Mouse (Mus musculus): Measurements from ENCODE around the gene Parp12. TPM values are rescaled to one million over a fixed set of nuclear protein-coding genes. Genes with fewer than 3 reads are reported as not detected.

Parp12 gene
- polyA plus RNA-seq, 1 experiment from 2014 or later: 1.6 TPM

DNA sequence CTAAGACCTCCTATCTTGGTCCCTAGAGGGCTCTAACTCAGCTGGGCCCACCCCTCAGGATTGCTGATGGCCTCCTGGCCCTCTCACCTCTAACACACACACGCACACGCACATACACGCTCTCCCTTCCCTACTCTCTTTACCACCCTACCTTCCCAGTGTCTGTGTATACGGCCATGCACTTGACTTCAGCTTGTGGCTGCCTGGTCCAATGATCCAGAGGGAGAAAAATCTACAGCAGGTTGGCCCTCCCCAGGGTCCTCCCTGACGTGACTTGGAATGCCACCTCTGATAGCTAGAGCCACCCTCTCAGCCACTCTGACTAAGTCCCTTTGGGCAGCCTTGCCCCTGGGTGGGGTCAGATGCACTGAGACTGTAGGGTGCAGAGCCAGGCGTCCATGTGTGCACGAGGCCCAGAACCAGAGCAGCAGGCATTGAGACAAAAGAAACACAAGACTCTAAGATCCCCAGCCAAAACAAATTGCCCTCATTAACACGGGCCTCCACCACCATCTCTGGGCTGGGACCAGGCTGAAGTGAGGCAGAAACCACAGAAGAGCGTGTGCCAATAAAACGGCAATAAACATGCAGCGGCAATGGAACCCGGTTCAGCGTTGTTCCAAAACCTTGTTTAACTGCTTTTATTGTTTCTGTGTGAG is 63.8 kb downstream of the Parp12 start:
- Histone ChIP-seq H3K27me3 (ENCODE audit: low read depth, poor library complexity, severe bottlenecking) (no peaks in the 10 kb centered on the region), H3K36me3 (no peaks in the 10 kb centered on the region), H3K4me1 (peaks cover 23% of the 10 kb centered on the region), H3K4me3 (no peak overlapping the region), H3K9me3 (replicated peaks) (no peaks in the 10 kb centered on the region), H3K27ac (peak overlapping the region; percentile 59)
- DNase-seq (ENCODE audit: low spot score): no peak
- 72% methylated on average over 13 of the region's 13 CpGs for WGBS

DNA sequence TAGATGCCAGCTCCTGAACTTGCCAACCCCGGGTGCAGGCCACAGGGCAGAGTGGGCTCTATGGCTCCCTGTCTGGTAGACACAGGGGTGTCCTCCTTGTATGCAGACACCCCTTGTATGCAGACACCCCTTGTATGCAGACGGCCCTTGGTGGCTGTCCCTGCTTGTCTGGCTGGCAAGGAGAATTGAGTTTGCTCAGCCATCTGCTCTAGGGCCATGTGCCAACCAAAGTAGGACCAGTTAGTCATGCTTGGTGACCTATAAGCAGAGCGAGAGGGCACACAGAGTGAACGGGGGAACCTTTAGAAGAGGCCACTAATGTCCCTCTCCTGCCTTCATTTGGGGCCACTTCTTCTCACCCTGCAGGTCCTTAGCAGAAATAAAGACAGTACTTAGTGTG is 65.5 kb downstream of the Parp12 start:
- Histone ChIP-seq H3K4me3 (no peak overlapping the region), H3K27me3 (ENCODE audit: low read depth, poor library complexity, severe bottlenecking) (no peaks in the 10 kb centered on the region), H3K4me1 (peaks cover 20% of the 10 kb centered on the region), H3K9me3 (replicated peaks) (no peaks in the 10 kb centered on the region), H3K27ac (no peak overlapping the region), H3K36me3 (no peaks in the 10 kb centered on the region)
- DNase-seq (ENCODE audit: low spot score): no peak
- 83% methylated on average over 4 of the region's 4 CpGs for WGBS

- no peak overlapping the region for H3K27ac ChIP-seq
- H3K9me3 ChIP-seq (replicated peaks): no peaks in the 10 kb centered on the region
- WGBS: 76% methylated on average over 9 of the region's 9 CpGs
- no peak for DNase-seq (ENCODE audit: low spot score)
- peaks cover 20% of the 10 kb centered on the region for H3K4me1 ChIP-seq
- H3K36me3 ChIP-seq: no peaks in the 10 kb centered on the region
- H3K27me3 ChIP-seq (ENCODE audit: low read depth, poor library complexity, severe bottlenecking): no peaks in the 10 kb centered on the region
- H3K4me3 ChIP-seq: no peak overlapping the region
Measured at GRCm38 (mm10) chr6:39051799-39052556, 66.2 kb downstream of the Parp12 start.

- Histone ChIP-seq H3K27me3 (ENCODE audit: low read depth, poor library complexity, severe bottlenecking) (no peaks in the 10 kb centered on the region), H3K36me3 (no peaks in the 10 kb centered on the region), H3K4me1 (peaks cover 16% of the 10 kb centered on the region), H3K4me3 (no peak overlapping the region), H3K9me3 (replicated peaks) (no peaks in the 10 kb centered on the region), H3K27ac (no peak overlapping the region)
- WGBS: 83% methylated on average over 6 of the region's 6 CpGs
- DNase-seq (ENCODE audit: low spot score): no peak
Measured at GRCm38 (mm10) chr6:39050836-39051235, 67.3 kb downstream of the Parp12 start.

- H3K4me1 ChIP-seq: peaks cover 1% of the 10 kb centered on the region; the same call in 1 of the 2 replicates
- 81% methylated on average over 5 of the region's 5 CpGs for WGBS
- no peaks in the 10 kb centered on the region for H3K27me3 ChIP-seq (ENCODE audit: low read depth, poor library complexity, severe bottlenecking)
- no peak for DNase-seq (ENCODE audit: low spot score)
- H3K9me3 ChIP-seq (replicated peaks): no peaks in the 10 kb centered on the region
- no peak overlapping the region for H3K4me3 ChIP-seq
- H3K36me3 ChIP-seq: no peaks in the 10 kb centered on the region
- no peak overlapping the region for H3K27ac ChIP-seq
Measured at GRCm38 (mm10) chr6:39049141-39049540, 69.0 kb downstream of the Parp12 start.

- peaks cover 15% of the 10 kb centered on the region for H3K4me1 ChIP-seq
- H3K4me3 ChIP-seq: no peak overlapping the region
- H3K27me3 ChIP-seq (ENCODE audit: low read depth, poor library complexity, severe bottlenecking): no peaks in the 10 kb centered on the region
- no peak overlapping the region for H3K27ac ChIP-seq
- 90% methylated on average over 9 of the region's 9 CpGs for WGBS
- no peaks in the 10 kb centered on the region for H3K9me3 ChIP-seq (replicated peaks)
- H3K36me3 ChIP-seq: no peaks in the 10 kb centered on the region
- no peak for DNase-seq (ENCODE audit: low spot score)
Measured at GRCm38 (mm10) chr6:39040451-39040850, 77.7 kb downstream of the Parp12 start.

Other genes starting within 250 kb of the Parp12 start
- gene Tbxas1, start 242.9 kb downstream of the Parp12 start, polyA plus RNA-seq (2016; fragmentation: Nextera tagmentation; extraction: Ambion mirVana): 1.1 TPM in 2 replicates
- 20.6 and 21.8 TPM in 2 replicates for gene Hipk2, start 242.2 kb downstream of the Parp12 start, polyA plus RNA-seq (2016; fragmentation: Nextera tagmentation; extraction: Ambion mirVana)
- 8.1 and 9.3 TPM in 2 replicates for gene Kdm7a, start 88.4 kb upstream of the Parp12 start, polyA plus RNA-seq (2016; fragmentation: Nextera tagmentation; extraction: Ambion mirVana)

Measured in limb, embryonic 10.5 days (tissue).